Mouse (Mus musculus): ENCODE results near the gene Ubap1. TPM values are rescaled to one million over a fixed set of nuclear protein-coding genes. Genes with fewer than 3 reads are reported as not detected.

Gene Ubap1
- polyA plus RNA-seq, 1 experiment: 24.0 TPM

GRCm38 (mm10) chr4:41349199-41349591 is 399 bp downstream of the Ubap1 start:
- TF ChIP-seq CTCF (IDR thresholded peaks at IDR 0.05; ENCODE audit: insufficient read depth, low read length): no peak
- no peak for TF ChIP-seq POLR2A (IDR thresholded peaks at IDR 0.05; ENCODE audit: borderline replicate concordance, extremely low read depth, low read depth, low read length)
- Histone ChIP-seq H3K4me3 (replicated peaks; ENCODE audit: extremely low read depth, low read depth, low read length) (peak overlapping the region; percentile 86), H3K4me1 (ENCODE audit: control insufficient read depth, insufficient read depth, low read length) (no peaks in the 10 kb centered on the region; the same call in none of the 2 replicates)
- WGBS: under 1% methylated on average over 28 of the region's 28 CpGs
- DNase-seq: no peak

GRCm38 (mm10) chr4:41352758-41353157 is 4.0 kb downstream of the Ubap1 start:
- DNase-seq: no peak
- 87% methylated on average over 4 of the region's 4 CpGs for WGBS
- TF ChIP-seq CTCF (IDR thresholded peaks at IDR 0.05; ENCODE audit: insufficient read depth, low read length) (no peak), POLR2A (IDR thresholded peaks at IDR 0.05; ENCODE audit: borderline replicate concordance, extremely low read depth, low read depth, low read length) (no peak)
- Histone ChIP-seq H3K4me3 (replicated peaks; ENCODE audit: extremely low read depth, low read depth, low read length) (no peak overlapping the region), H3K4me1 (ENCODE audit: control insufficient read depth, insufficient read depth, low read length) (peaks cover 2% of the 10 kb centered on the region)

GRCm38 (mm10) chr4:41353265-41353664 is 4.5 kb downstream of the Ubap1 start:
- H3K4me3 ChIP-seq (replicated peaks; ENCODE audit: extremely low read depth, low read depth, low read length): no peak overlapping the region
- H3K4me1 ChIP-seq (ENCODE audit: control insufficient read depth, insufficient read depth, low read length): peaks cover 4% of the 10 kb centered on the region
- TF ChIP-seq CTCF (IDR thresholded peaks at IDR 0.05; ENCODE audit: insufficient read depth, low read length): no peak
- no peak for TF ChIP-seq POLR2A (IDR thresholded peaks at IDR 0.05; ENCODE audit: borderline replicate concordance, extremely low read depth, low read depth, low read length)
- DNase-seq: no peak
- 64% methylated on average over 1 of the region's 1 CpGs for WGBS

GRCm38 (mm10) chr4:41357154-41357553 is 8.4 kb downstream of the Ubap1 start:
- Histone ChIP-seq H3K4me1 (ENCODE audit: control insufficient read depth, insufficient read depth, low read length) (peaks cover 4% of the 10 kb centered on the region), H3K4me3 (replicated peaks; ENCODE audit: extremely low read depth, low read depth, low read length) (no peak overlapping the region)
- no peak for TF ChIP-seq CTCF (IDR thresholded peaks at IDR 0.05; ENCODE audit: insufficient read depth, low read length)
- no peak for TF ChIP-seq POLR2A (IDR thresholded peaks at IDR 0.05; ENCODE audit: borderline replicate concordance, extremely low read depth, low read depth, low read length)
- no peak for DNase-seq
- 88% methylated on average over 2 of the region's 2 CpGs for WGBS

GRCm38 (mm10) chr4:41358669-41359068 is 9.9 kb downstream of the Ubap1 start:
- DNase-seq: no peak
- WGBS: 79% methylated on average over 2 of the region's 2 CpGs
- Histone ChIP-seq H3K4me1 (ENCODE audit: control insufficient read depth, insufficient read depth, low read length) (peaks cover 4% of the 10 kb centered on the region), H3K4me3 (replicated peaks; ENCODE audit: extremely low read depth, low read depth, low read length) (no peak overlapping the region)
- TF ChIP-seq CTCF (IDR thresholded peaks at IDR 0.05; ENCODE audit: insufficient read depth, low read length) (no peak), POLR2A (IDR thresholded peaks at IDR 0.05; ENCODE audit: borderline replicate concordance, extremely low read depth, low read depth, low read length) (no peak)

- Histone ChIP-seq H3K4me3 (replicated peaks; ENCODE audit: extremely low read depth, low read depth, low read length) (no peak overlapping the region), H3K4me1 (ENCODE audit: control insufficient read depth, insufficient read depth, low read length) (peaks cover 4% of the 10 kb centered on the region)
- no peak for DNase-seq
- no peak for TF ChIP-seq POLR2A (IDR thresholded peaks at IDR 0.05; ENCODE audit: borderline replicate concordance, extremely low read depth, low read depth, low read length)
- no peak for TF ChIP-seq CTCF (IDR thresholded peaks at IDR 0.05; ENCODE audit: insufficient read depth, low read length)
- 75% methylated on average over 7 of the region's 7 CpGs for WGBS
Observed at GRCm38 (mm10) chr4:41359358-41359757, 10.6 kb downstream of the Ubap1 start.

- no peak for DNase-seq
- WGBS: 75% methylated on average over 3 of the region's 3 CpGs
- no peak for TF ChIP-seq POLR2A (IDR thresholded peaks at IDR 0.05; ENCODE audit: borderline replicate concordance, extremely low read depth, low read depth, low read length)
- TF ChIP-seq CTCF (IDR thresholded peaks at IDR 0.05; ENCODE audit: insufficient read depth, low read length): no peak
- Histone ChIP-seq H3K4me1 (ENCODE audit: control insufficient read depth, insufficient read depth, low read length) (peaks cover 7% of the 10 kb centered on the region), H3K4me3 (replicated peaks; ENCODE audit: extremely low read depth, low read depth, low read length) (no peak overlapping the region)
Observed at GRCm38 (mm10) chr4:41361059-41361458, 12.3 kb downstream of the Ubap1 start.

GRCm38 (mm10) chr4:41368198-41368597 is 19.4 kb downstream of the Ubap1 start:
- no peak overlapping the region for H3K4me3 ChIP-seq (replicated peaks; ENCODE audit: extremely low read depth, low read depth, low read length)
- DNase-seq: no peak
- H3K4me1 ChIP-seq (ENCODE audit: control insufficient read depth, insufficient read depth, low read length): peaks cover 2% of the 10 kb centered on the region; the same call in 1 of the 2 replicates
- TF ChIP-seq CTCF (IDR thresholded peaks at IDR 0.05; ENCODE audit: insufficient read depth, low read length) (no peak), POLR2A (IDR thresholded peaks at IDR 0.05; ENCODE audit: borderline replicate concordance, extremely low read depth, low read depth, low read length) (no peak)
- 66% methylated on average over 4 of the region's 4 CpGs for WGBS

- Histone ChIP-seq H3K4me1 (ENCODE audit: control insufficient read depth, insufficient read depth, low read length) (peaks cover 2% of the 10 kb centered on the region; the same call in 1 of the 2 replicates), H3K4me3 (replicated peaks; ENCODE audit: extremely low read depth, low read depth, low read length) (no peak overlapping the region)
- TF ChIP-seq POLR2A (IDR thresholded peaks at IDR 0.05; ENCODE audit: borderline replicate concordance, extremely low read depth, low read depth, low read length): no peak
- no peak for TF ChIP-seq CTCF (IDR thresholded peaks at IDR 0.05; ENCODE audit: insufficient read depth, low read length)
- DNase-seq: no peak
- WGBS: 75% methylated on average over 9 of the region's 9 CpGs
Observed at GRCm38 (mm10) chr4:41369702-41370437, 21.1 kb downstream of the Ubap1 start.

GRCm38 (mm10) chr4:41377567-41377966 is 28.8 kb downstream of the Ubap1 start:
- Histone ChIP-seq H3K4me3 (replicated peaks; ENCODE audit: extremely low read depth, low read depth, low read length) (no peak overlapping the region), H3K4me1 (ENCODE audit: control insufficient read depth, insufficient read depth, low read length) (no peaks in the 10 kb centered on the region; the same call in 1 of the 2 replicates)
- DNase-seq: no peak
- no peak for TF ChIP-seq CTCF (IDR thresholded peaks at IDR 0.05; ENCODE audit: insufficient read depth, low read length)
- TF ChIP-seq POLR2A (IDR thresholded peaks at IDR 0.05; ENCODE audit: borderline replicate concordance, extremely low read depth, low read depth, low read length): no peak
